Mouse (Mus musculus) CH12.LX (cell line): ENCODE results near the gene Slc35e2.

Source experiments
- CTCF ChIP-seq, 2 experiments: IDR thresholded peaks in 1 of 2; conservative IDR thresholded peaks in 1 of 2; 2 replicates each; pipeline ENCODE4 v1.5.1; 2011 to 2012; ENCODE audit warnings: low read depth in 2 of 2, low read length in 2 of 2, improper control_type of control experiment in 1 of 2, inconsistent platforms in 1 of 2, mild to moderate bottlenecking in 1 of 2, moderate library complexity in 1 of 2
- MAFK ChIP-seq: IDR thresholded peaks from 2 replicates; pipeline ENCODE4 v1.6.1; 2011; ENCODE audit warnings: low read length, improper control_type of control experiment; ENCODE audit not compliant: insufficient replicate concordance
- MYC ChIP-seq: IDR thresholded peaks from 2 replicates; pipeline ENCODE4 v1.6.1; 2011; ENCODE audit warnings: low read depth, mild to moderate bottlenecking, improper control_type of control experiment, low read length
- POLR2A ChIP-seq: IDR thresholded peaks from 2 replicates; pipeline ENCODE4 v1.6.1; 2011; ENCODE audit warnings: low read depth, mild to moderate bottlenecking, improper control_type of control experiment, low read length
- POLR2AphosphoS2 ChIP-seq: IDR thresholded peaks from 2 replicates; pipeline ENCODE4 v1.6.1; 2011; ENCODE audit warnings: low read depth, low read length, improper control_type of control experiment
- RAD21 ChIP-seq: IDR thresholded peaks from 2 replicates; pipeline ENCODE4 v1.6.1; 2011; ENCODE audit warnings: low read depth, mild to moderate bottlenecking, low read length, improper control_type of control experiment, moderate library complexity
- SMC3 ChIP-seq: IDR thresholded peaks from 2 replicates; pipeline ENCODE4 v1.6.1; 2011; ENCODE audit warnings: low read depth, low read length, improper control_type of control experiment
- UBTF ChIP-seq: IDR thresholded peaks from 2 replicates; pipeline ENCODE4 v1.6.1; 2012; ENCODE audit warnings: low read depth, mild to moderate bottlenecking, inconsistent platforms, low read length, improper control_type of control experiment, moderate library complexity
- ZC3H11A ChIP-seq: IDR thresholded peaks from 2 replicates; pipeline ENCODE4 v1.6.1; 2012; ENCODE audit warnings: low read depth, mild to moderate bottlenecking, inconsistent platforms, low read length, improper control_type of control experiment

GRCm38 (mm10) chr4:155645721-155646120, 44.5 kb downstream of the Slc35e2 start:
- TF ChIP-seq RAD21 = no peak
- TF ChIP-seq UBTF = no peak
- no peak for TF ChIP-seq MAFK
- TF ChIP-seq CTCF (conservative IDR thresholded peaks at IDR 0.05 in 1 of 2, IDR thresholded peaks at IDR 0.05 in 1 of 2; ENCODE audit: low read depth in 2 of 2, low read length in 2 of 2) = no peak
- TF ChIP-seq POLR2A = no peak
- TF ChIP-seq POLR2AphosphoS2 = no peak
- no peak for TF ChIP-seq ZC3H11A
- no peak for TF ChIP-seq MYC
- TF ChIP-seq SMC3 = no peak
